Comparison of ENCODE assay signal across 9 mouse cellular contexts in the genomic region with DNA sequence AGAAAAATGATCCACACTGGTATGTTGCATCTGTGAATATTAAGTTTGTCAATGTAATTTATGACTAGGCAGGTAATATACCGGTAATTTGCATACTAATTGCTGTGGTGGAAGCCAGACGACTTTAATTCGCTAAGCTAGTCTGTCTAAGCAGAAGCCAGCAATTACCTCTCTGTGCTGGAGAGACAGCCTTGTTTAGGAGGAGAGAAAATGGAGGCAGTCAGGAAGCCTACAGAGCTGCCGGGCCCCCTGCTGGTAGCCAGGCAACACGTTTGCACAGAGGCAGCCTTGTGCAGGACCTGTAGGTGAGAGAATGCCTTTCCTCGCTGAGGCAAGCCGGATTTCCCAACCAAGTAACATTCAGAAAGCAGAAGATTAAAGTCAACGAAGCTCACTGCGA.
DNase-seq lines count a peak whose midpoint lies in the region; ATAC-seq and TF ChIP-seq lines count a peak whose summit lies in the region.
"Had no signal": no experiment of that assay in that cellular context is flagged by ENCODE, and none has a peak within 500 bp of the region (broad histone marks: within the 10 kb centered on the region; RNA-seq: fewer than 3 reads in every experiment).

No protein-coding gene starts in this region.

- H3K9ac ChIP-seq in heart, embryonic 13.5 days: no peak overlapping the region
- H3K9ac ChIP-seq in kidney, postnatal 0 days (ENCODE audit: low read depth, low read length): no peak overlapping the region
- no peak overlapping the region for H3K9ac ChIP-seq in liver, embryonic 12.5 days
- no peak overlapping the region for H3K9ac ChIP-seq in stomach, embryonic 14.5 days (replicated peaks; ENCODE audit: low read depth, low read length)

- no peaks in the 10 kb centered on the region for H3K36me3 ChIP-seq in heart, embryonic 13.5 days
- no peaks in the 10 kb centered on the region for H3K36me3 ChIP-seq in kidney, postnatal 0 days (ENCODE audit: insufficient read depth, low read length)
- H3K36me3 ChIP-seq in liver, embryonic 12.5 days: no peaks in the 10 kb centered on the region
- no peaks in the 10 kb centered on the region for H3K36me3 ChIP-seq in stomach, embryonic 14.5 days (ENCODE audit: control insufficient read depth, insufficient read depth, low read length)

- H3K4me1 ChIP-seq in heart, embryonic 13.5 days: peaks cover 21% of the 10 kb centered on the region
- no peaks in the 10 kb centered on the region for H3K4me1 ChIP-seq in kidney, postnatal 0 days (replicated peaks; ENCODE audit: insufficient read depth, low read length)
- peaks cover 30% of the 10 kb centered on the region for H3K4me1 ChIP-seq in liver, embryonic 12.5 days
- H3K4me1 ChIP-seq in stomach, embryonic 14.5 days (ENCODE audit: control insufficient read depth, insufficient read depth, low read length): peaks cover 10% of the 10 kb centered on the region; the same call in 1 of the 2 replicates

- no peaks in the 10 kb centered on the region for H3K9me3 ChIP-seq in heart, embryonic 13.5 days
- no peaks in the 10 kb centered on the region for H3K9me3 ChIP-seq in kidney, postnatal 0 days (replicated peaks; ENCODE audit: low read length)
- no peaks in the 10 kb centered on the region for H3K9me3 ChIP-seq in liver, embryonic 12.5 days (replicated peaks)
- H3K9me3 ChIP-seq in stomach, embryonic 14.5 days (ENCODE audit: control insufficient read depth, low read depth, low read length): no peaks in the 10 kb centered on the region

- TF ChIP-seq CTCF in kidney, postnatal 0 days (IDR thresholded peaks at IDR 0.05; ENCODE audit: low read depth): peak; percentile 92

- no peak overlapping the region for H3K27ac ChIP-seq in heart, embryonic 13.5 days (replicated peaks)
- no peak overlapping the region for H3K27ac ChIP-seq in kidney, postnatal 0 days
- H3K27ac ChIP-seq in liver, embryonic 12.5 days: 0 out of 2 replicates have a peak overlapping the region, but pooled peaks have one; percentile 14
- no peak overlapping the region for H3K27ac ChIP-seq in stomach, embryonic 14.5 days (ENCODE audit: low read length)

- 10% methylated on average over 9 of the region's 9 CpGs for WGBS in heart, embryonic 13.5 days
- WGBS in kidney, postnatal 0 days: 11% methylated on average over 9 of the region's 9 CpGs
- WGBS in liver, embryonic 12.5 days (ENCODE audit: insufficient replicate concordance): 10% methylated on average over 9 of the region's 9 CpGs
- WGBS in stomach, embryonic 14.5 days: 9% methylated on average over 9 of the region's 9 CpGs

- H3K4me2 ChIP-seq in heart, embryonic 13.5 days: no peak overlapping the region
- no peak overlapping the region for H3K4me2 ChIP-seq in kidney, postnatal 0 days (ENCODE audit: low read length)
- H3K4me2 ChIP-seq in liver, embryonic 12.5 days: no peak overlapping the region
- no peak overlapping the region for H3K4me2 ChIP-seq in stomach, embryonic 14.5 days (replicated peaks; ENCODE audit: low read depth, low read length)

- no peak overlapping the region for H3K4me3 ChIP-seq in heart, embryonic 13.5 days
- H3K4me3 ChIP-seq in kidney, postnatal 0 days (replicated peaks; ENCODE audit: low read depth, low read length): no peak overlapping the region
- H3K4me3 ChIP-seq in liver, embryonic 12.5 days: no peak overlapping the region
- no peak overlapping the region for H3K4me3 ChIP-seq in stomach, embryonic 14.5 days (ENCODE audit: low read depth, low read length)
- H3K4me3 ChIP-seq: erythroblast, embryonic 14.5 days had no signal

- DNase-seq in CD4-positive, CD25-positive, alpha-beta regulatory T cell, adult 2 months (ENCODE audit: low read depth, low spot score): peak; percentile 80
- DNase-seq in brain, embryonic 18.5 days (ENCODE audit: low read depth, low spot score): peak; percentile 75
- DNase-seq in fat pad, adult 2 months (ENCODE audit: extremely low read depth, low read depth, low spot score): peak; percentile 62
- peak; percentile 94 for DNase-seq in kidney, postnatal 0 days (ENCODE audit: low spot score)
- DNase-seq in natural killer cell, adult 2 months (ENCODE audit: low spot score in 2 of 2): peak; percentile 24 to 63

- ATAC-seq in heart, embryonic 13.5 days (ENCODE audit: extremely low read depth, insufficient number of reproducible peaks, low FRiP score, low TSS enrichment): peak; percentile 46; the same call in 1 of the 2 replicates
- ATAC-seq in kidney, postnatal 0 days (replicated peaks; ENCODE audit: low FRiP score, low read depth): peak; percentile 82
- peak; percentile 70 for ATAC-seq in liver, embryonic 12.5 days
- ATAC-seq in stomach, embryonic 14.5 days (ENCODE audit: insufficient number of reproducible peaks, insufficient read depth, low FRiP score, low read depth): peak; percentile 84; the same call in 1 of the 2 replicates

- no peaks in the 10 kb centered on the region; the same call in 1 of the 2 replicates for H3K27me3 ChIP-seq in heart, embryonic 13.5 days (replicated peaks)
- H3K27me3 ChIP-seq in kidney, postnatal 0 days (ENCODE audit: insufficient read depth, low read length): no peaks in the 10 kb centered on the region
- H3K27me3 ChIP-seq in liver, embryonic 12.5 days (replicated peaks): no peaks in the 10 kb centered on the region
- no peaks in the 10 kb centered on the region for H3K27me3 ChIP-seq in stomach, embryonic 14.5 days (ENCODE audit: control insufficient read depth, insufficient read depth, low read length)

Comparison
In these comparisons a context has a peak if more than half of its experiments do, and no peak if none do; other contexts are left out.
1. DNase-seq: peak in every context shown above with its lines; median percentile 94 in kidney, postnatal 0 days; 80 in CD4-positive, CD25-positive, alpha-beta regulatory T cell, adult 2 months; 75 in brain, embryonic 18.5 days; 62 in fat pad, adult 2 months; 44 in natural killer cell, adult 2 months.